Mouse (Mus musculus): ENCODE measurements around the gene Trim45. TPM values are rescaled to one million over a fixed set of nuclear protein-coding genes. Genes with fewer than 3 reads are reported as not detected.

Trim45 gene
- total and polyA plus RNA-seq, 2 experiments from 2014 or later, result 2.4 to 6.8 TPM

- Histone ChIP-seq H3K27ac (ENCODE audit: low read depth) (no peak overlapping the region), H3K9me3 (replicated peaks; ENCODE audit: control insufficient read depth, low read length) (no peaks in the 10 kb centered on the region), H3K4me3 (ENCODE audit: low read depth, low read length) (no peak overlapping the region), H3K4me2 (ENCODE audit: low read depth, low read length) (no peak overlapping the region), H3K4me1 (ENCODE audit: control insufficient read depth, insufficient read depth) (no peaks in the 10 kb centered on the region), H3K36me3 (replicated peaks; ENCODE audit: control insufficient read depth, insufficient read depth, low read length) (peaks cover 81% of the 10 kb centered on the region), H3K9ac (replicated peaks; ENCODE audit: low read depth, low read length) (no peak overlapping the region), H3K27me3 (ENCODE audit: control insufficient read depth, insufficient read depth, low read length) (no peaks in the 10 kb centered on the region)
- TF ChIP-seq CTCF (IDR thresholded peaks at IDR 0.05; ENCODE audit: low read depth) (no peak), EP300 (IDR thresholded peaks at IDR 0.05; ENCODE audit: low read depth) (no peak)
- ATAC-seq (ENCODE audit: insufficient read depth, low read depth), result no peak
- no peak for DNase-seq (ENCODE audit: low spot score)
- 74% methylated on average over 8 of the region's 8 CpGs for WGBS
Measured at GRCm38 (mm10) chr3:100947286-100947685, 25.3 kb downstream of the Trim45 start.

DNA sequence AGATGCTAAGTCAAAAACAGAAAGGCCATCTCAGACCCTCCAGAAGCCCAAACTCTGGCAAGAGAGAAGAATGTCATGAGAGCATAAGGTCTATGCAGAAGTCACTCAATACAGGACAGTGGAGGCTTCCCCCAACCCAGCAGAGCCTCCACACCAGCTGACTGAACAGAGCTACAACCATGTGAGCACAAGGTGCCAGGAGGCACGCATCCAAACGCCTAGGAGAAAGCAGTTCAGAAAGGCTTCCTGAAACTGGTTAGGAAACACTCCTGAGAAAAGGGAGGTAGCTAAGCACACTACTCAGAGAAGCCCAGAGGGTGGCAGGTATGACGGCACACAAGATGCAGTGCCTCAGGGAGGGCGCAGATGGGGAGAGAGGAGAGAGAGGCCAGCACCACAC, 29.5 kb downstream of the Trim45 start:
- Histone ChIP-seq H3K36me3 (replicated peaks; ENCODE audit: control insufficient read depth, insufficient read depth, low read length) (peaks cover 88% of the 10 kb centered on the region), H3K9ac (replicated peaks; ENCODE audit: low read depth, low read length) (no peak overlapping the region), H3K27me3 (ENCODE audit: control insufficient read depth, insufficient read depth, low read length) (no peaks in the 10 kb centered on the region), H3K4me1 (ENCODE audit: control insufficient read depth, insufficient read depth) (no peaks in the 10 kb centered on the region), H3K27ac (ENCODE audit: low read depth) (no peak overlapping the region), H3K4me3 (ENCODE audit: low read depth, low read length) (no peak overlapping the region), H3K9me3 (replicated peaks; ENCODE audit: control insufficient read depth, low read length) (no peaks in the 10 kb centered on the region), H3K4me2 (ENCODE audit: low read depth, low read length) (no peak overlapping the region)
- TF ChIP-seq EP300 (IDR thresholded peaks at IDR 0.05; ENCODE audit: low read depth) (no peak), CTCF (IDR thresholded peaks at IDR 0.05; ENCODE audit: low read depth) (no peak)
- WGBS, result 89% methylated on average over 4 of the region's 4 CpGs
- ATAC-seq (ENCODE audit: insufficient read depth, low read depth), result no peak
- no peak for DNase-seq (ENCODE audit: low spot score)

DNA sequence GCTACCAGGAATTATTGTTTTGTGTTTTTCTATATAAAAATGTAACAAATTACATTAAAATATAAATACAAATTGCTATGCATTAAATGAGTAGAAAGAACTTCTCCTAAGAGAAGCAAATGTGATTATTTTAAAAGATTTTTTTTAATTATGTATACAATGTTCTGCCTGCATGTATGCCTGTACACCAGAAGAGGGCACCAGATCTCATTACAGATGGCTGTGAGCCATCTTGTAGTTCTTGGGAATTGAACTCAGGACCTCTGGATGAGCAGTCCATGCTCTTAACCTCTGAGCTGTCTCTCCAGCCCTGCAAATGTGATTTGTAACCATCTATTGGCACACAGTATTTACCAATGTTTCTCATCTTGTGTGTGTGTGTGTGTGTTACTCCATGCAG, 32.6 kb downstream of the Trim45 start:
- Histone ChIP-seq H3K4me2 (ENCODE audit: low read depth, low read length) (no peak overlapping the region), H3K4me1 (ENCODE audit: control insufficient read depth, insufficient read depth) (no peaks in the 10 kb centered on the region), H3K9ac (replicated peaks; ENCODE audit: low read depth, low read length) (no peak overlapping the region), H3K9me3 (replicated peaks; ENCODE audit: control insufficient read depth, low read length) (no peaks in the 10 kb centered on the region), H3K27ac (ENCODE audit: low read depth) (no peak overlapping the region), H3K4me3 (ENCODE audit: low read depth, low read length) (no peak overlapping the region), H3K27me3 (ENCODE audit: control insufficient read depth, insufficient read depth, low read length) (no peaks in the 10 kb centered on the region), H3K36me3 (replicated peaks; ENCODE audit: control insufficient read depth, insufficient read depth, low read length) (peaks cover 93% of the 10 kb centered on the region)
- no peak for DNase-seq (ENCODE audit: low spot score)
- TF ChIP-seq CTCF (IDR thresholded peaks at IDR 0.05; ENCODE audit: low read depth) (peak; percentile 15; the same call in 1 of the 2 replicates), EP300 (IDR thresholded peaks at IDR 0.05; ENCODE audit: low read depth) (no peak)
- ATAC-seq (ENCODE audit: insufficient read depth, low read depth), result no peak

DNA sequence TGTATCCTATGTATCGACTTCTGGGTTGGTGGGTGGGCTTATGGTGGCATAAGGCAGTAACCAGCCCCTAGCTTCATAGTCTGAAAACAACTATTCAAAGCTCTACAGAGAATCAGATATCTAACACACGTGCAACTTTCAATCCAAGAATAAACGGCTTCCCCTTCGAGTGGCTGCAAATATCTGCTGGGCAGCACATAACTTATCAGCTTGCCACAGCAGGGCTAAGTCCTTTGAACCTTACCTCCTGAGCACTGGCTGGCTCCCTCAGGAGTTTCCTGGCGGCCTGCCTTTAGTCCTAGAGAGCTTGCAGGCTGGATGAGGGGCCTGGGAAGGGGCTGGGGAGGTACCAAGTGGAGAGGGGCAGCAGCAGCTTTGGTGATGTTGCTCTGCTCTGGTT, 39.0 kb downstream of the Trim45 start:
- Histone ChIP-seq H3K4me2 (ENCODE audit: low read depth, low read length) (no peak overlapping the region), H3K9ac (replicated peaks; ENCODE audit: low read depth, low read length) (no peak overlapping the region), H3K27ac (ENCODE audit: low read depth) (peak overlapping the region; percentile 59; the same call in 1 of the 2 replicates), H3K36me3 (replicated peaks; ENCODE audit: control insufficient read depth, insufficient read depth, low read length) (peaks cover 56% of the 10 kb centered on the region), H3K4me1 (ENCODE audit: control insufficient read depth, insufficient read depth) (peaks cover 10% of the 10 kb centered on the region; the same call in 1 of the 2 replicates), H3K4me3 (ENCODE audit: low read depth, low read length) (no peak overlapping the region), H3K27me3 (ENCODE audit: control insufficient read depth, insufficient read depth, low read length) (no peaks in the 10 kb centered on the region), H3K9me3 (replicated peaks; ENCODE audit: control insufficient read depth, low read length) (no peaks in the 10 kb centered on the region)
- peak; percentile 45 for ATAC-seq (ENCODE audit: insufficient read depth, low read depth)
- DNase-seq (ENCODE audit: low spot score), result peak; percentile 23
- 36% methylated on average over 5 of the region's 5 CpGs for WGBS
- TF ChIP-seq CTCF (IDR thresholded peaks at IDR 0.05; ENCODE audit: low read depth), result no peak
- TF ChIP-seq EP300 (IDR thresholded peaks at IDR 0.05; ENCODE audit: low read depth), result no peak

DNA sequence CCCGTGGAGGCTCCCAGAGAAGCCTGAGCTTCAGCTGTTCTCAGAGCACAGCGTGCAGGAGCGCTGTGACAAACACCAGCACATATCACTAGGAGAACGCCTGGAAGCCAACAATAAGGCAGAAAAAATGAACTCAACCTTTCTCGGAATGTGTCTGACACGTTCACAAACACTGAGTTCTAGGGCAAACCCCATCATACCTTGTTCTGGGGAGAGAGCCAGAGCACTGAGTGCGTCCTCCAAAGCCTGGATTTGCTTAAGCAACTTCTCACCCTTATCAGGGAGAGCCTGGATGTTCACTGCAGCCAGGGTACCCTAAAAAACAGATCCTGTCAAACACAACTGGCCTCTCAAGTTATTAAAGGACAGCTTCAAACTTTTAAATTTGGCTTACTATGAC, 39.5 kb downstream of the Trim45 start:
- H3K4me1 ChIP-seq (ENCODE audit: control insufficient read depth, insufficient read depth), result peaks cover 10% of the 10 kb centered on the region; the same call in 1 of the 2 replicates

More for the DNA sequence above, 39.5 kb downstream of the Trim45 start:
- 40% methylated on average over 7 of the region's 7 CpGs for WGBS
- ATAC-seq (ENCODE audit: insufficient read depth, low read depth), result peak; percentile 37; the same call in 1 of the 2 replicates
- no peak for DNase-seq (ENCODE audit: low spot score)
- Histone ChIP-seq H3K27ac (ENCODE audit: low read depth) (peak overlapping the region; percentile 59; the same call in 1 of the 2 replicates), H3K4me3 (ENCODE audit: low read depth, low read length) (no peak overlapping the region), H3K9me3 (replicated peaks; ENCODE audit: control insufficient read depth, low read length) (no peaks in the 10 kb centered on the region), H3K9ac (replicated peaks; ENCODE audit: low read depth, low read length) (no peak overlapping the region), H3K27me3 (ENCODE audit: control insufficient read depth, insufficient read depth, low read length) (no peaks in the 10 kb centered on the region), H3K36me3 (replicated peaks; ENCODE audit: control insufficient read depth, insufficient read depth, low read length) (peaks cover 51% of the 10 kb centered on the region), H3K4me2 (ENCODE audit: low read depth, low read length) (no peak overlapping the region)
- no peak for TF ChIP-seq EP300 (IDR thresholded peaks at IDR 0.05; ENCODE audit: low read depth)
- TF ChIP-seq CTCF (IDR thresholded peaks at IDR 0.05; ENCODE audit: low read depth), result no peak

All from heart, postnatal 0 days (tissue).